Mouse (Mus musculus) olfactory bulb, adult 2 months (tissue): ENCODE data around the gene Anks1.

Experiments used
- CTCF ChIP-seq: fragments of 200-500 bp; IDR thresholded peaks from 2 replicates; pipeline ENCODE4 v1.5.1; 2012; ENCODE audit warnings: low read depth, mild to moderate bottlenecking, low read length, moderate library complexity; ENCODE audit not compliant: insufficient read depth
- POLR2A ChIP-seq: fragments of 200-500 bp; IDR thresholded peaks from 2 replicates; pipeline ENCODE4 v1.6.1; 2012; ENCODE audit warnings: mild to moderate bottlenecking, low read depth, low read length, moderate library complexity; ENCODE audit not compliant: insufficient read depth

GRCm38 (mm10) chr17:28005393-28005792 lies 96.3 kb downstream of the Anks1 start:
- no peak for TF ChIP-seq POLR2A
- TF ChIP-seq CTCF = no peak
